Comparison of ENCODE assay signal across 8 mouse cellular contexts in the genomic region with DNA sequence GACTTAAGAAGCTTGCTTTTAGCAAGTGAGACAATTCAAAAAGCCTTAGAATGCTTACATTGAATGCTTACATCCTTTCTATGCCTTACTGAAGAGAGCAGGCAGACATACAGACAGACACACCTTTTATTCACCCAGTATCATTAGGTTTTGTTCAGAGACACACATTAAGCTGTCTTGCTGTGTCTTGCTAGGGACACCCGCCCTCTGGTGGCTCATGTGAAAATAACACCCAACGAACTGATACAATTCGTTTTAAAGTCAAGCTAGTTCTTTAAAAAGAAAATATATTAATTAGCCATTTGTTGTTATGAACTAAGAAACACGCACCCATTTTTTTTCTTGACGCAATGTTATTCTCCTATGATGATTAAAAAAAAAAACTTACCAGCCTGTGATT.
DNase-seq lines count a peak whose midpoint lies in the region; ATAC-seq and TF ChIP-seq lines count a peak whose summit lies in the region.

No protein-coding gene starts in this region.

- H3K27ac ChIP-seq in forebrain, postnatal 0 days (ENCODE audit: low read depth, low read length), result no peak overlapping the region
- no peak overlapping the region for H3K27ac ChIP-seq in kidney, adult 2 months (ENCODE audit: insufficient read depth, low read depth, low read length)

- ATAC-seq in forebrain, postnatal 0 days, result peak; percentile 54; the same call in 1 of the 2 replicates

- WGBS in forebrain, postnatal 0 days, result 11% methylated on average over 5 of the region's 5 CpGs
- 9% methylated on average over 5 of the region's 5 CpGs for WGBS in kidney, adult 2 months

- H3K4me2 ChIP-seq in forebrain, postnatal 0 days (ENCODE audit: low read depth), result peak overlapping the region; percentile 88

- H3K36me3 ChIP-seq in forebrain, postnatal 0 days (ENCODE audit: insufficient read depth), result no peaks in the 10 kb centered on the region
- H3K36me3 ChIP-seq in kidney, adult 2 months (ENCODE audit: control insufficient read depth, insufficient read depth, low read length), result no peaks in the 10 kb centered on the region

- no peaks in the 10 kb centered on the region for H3K27me3 ChIP-seq in forebrain, postnatal 0 days (ENCODE audit: insufficient read depth, low read length)
- no peaks in the 10 kb centered on the region for H3K27me3 ChIP-seq in kidney, adult 2 months (replicated peaks; ENCODE audit: control insufficient read depth, insufficient read depth, low read length)

- TF ChIP-seq POLR2A in kidney, adult 2 months (IDR thresholded peaks at IDR 0.05; ENCODE audit: low read depth, low read length), result no peak

- TF ChIP-seq CTCF in forebrain, postnatal 0 days (IDR thresholded peaks at IDR 0.05; ENCODE audit: low read depth), result peak; percentile 92
- peak; percentile 80 for TF ChIP-seq CTCF in kidney, adult 2 months (conservative IDR thresholded peaks at IDR 0.05; ENCODE audit: insufficient read depth, insufficient read length, low read depth, low read length)

- no peaks in the 10 kb centered on the region for H3K4me1 ChIP-seq in forebrain, postnatal 0 days (ENCODE audit: insufficient read depth)
- H3K4me1 ChIP-seq in kidney, adult 2 months (ENCODE audit: control insufficient read depth, insufficient read depth, low read length), result no peaks in the 10 kb centered on the region; the same call in 1 of the 2 replicates

- H3K9ac ChIP-seq in forebrain, postnatal 0 days, result no peak overlapping the region

- intact Hi-C loops in left cerebral cortex, postnatal 36 days (cut with DNase I), result loop anchor here (1.0 to 5.0 kb wide), 2 partner anchors 225 to 315 kb away; no protein-coding TSS in a partner anchor

- peak overlapping the region; percentile 42 for H3K4me3 ChIP-seq in forebrain, postnatal 0 days (ENCODE audit: low read depth, low read length)
- H3K4me3 ChIP-seq in kidney, adult 2 months (ENCODE audit: insufficient read depth, low read depth, low read length), result no peak overlapping the region

- H3K9me3 ChIP-seq in forebrain, postnatal 0 days (ENCODE audit: low read length), result no peaks in the 10 kb centered on the region

- DNase-seq in 3T3-L1 (ENCODE audit: low read depth, low spot score) (peak; percentile 81), MEL-GATA-1-ER (ENCODE audit: extremely low read depth, low read depth) (peak; percentile 7)
- peak; percentile 65 to 77 for DNase-seq in cerebellum, adult 18-20 months
- DNase-seq in forebrain, postnatal 0 days, result peak; percentile 89
- DNase-seq in kidney, adult 2 months, result peak; percentile 77
- DNase-seq in left cerebral cortex, postnatal 36 days (ENCODE audit: low spot score in 2 of 2), result peak; percentile 58 to 69
- peak; percentile 29 for DNase-seq in naive thymus-derived CD4-positive, alpha-beta T cell, adult 2 months (ENCODE audit: low read depth)
- DNase-seq in thymus, postnatal 14 days, result peak; percentile 43

Comparison
In these comparisons a context has a peak if more than half of its experiments do, and no peak if none do; other contexts are left out.
1. DNase-seq: peak in every context shown above with its lines; median percentile 89 in forebrain, postnatal 0 days; 81 in 3T3-L1; 77 in kidney, adult 2 months; 71 in cerebellum, adult 18-20 months; 64 in left cerebral cortex, postnatal 36 days; 43 in thymus, postnatal 14 days; 29 in naive thymus-derived CD4-positive, alpha-beta T cell, adult 2 months; 7 in MEL-GATA-1-ER.